Mouse (Mus musculus) adrenal gland, postnatal 36 days (tissue): Measurements from ENCODE around the gene Lysmd3. TPM values are rescaled to one million over a fixed set of nuclear protein-coding genes. Genes with fewer than 3 reads are reported as not detected.
"Not testable (repeated sequence)": the region's sequence is repeated elsewhere in the genome, so short reads cannot be mapped to it uniquely, and the experiment has no call there.

Experiments
- DNase-seq, 2 experiments: peaks; one replicate each; pipeline ENCODE4 v3.0.0; 2021; ENCODE audit warnings: mixed read lengths in 1 of 2
- long read RNA-seq, 2 experiments: library from polyadenylated mRNA; stranded (forward); transcript quantifications; one replicate each; pipeline ENCODE4 v2.0.0; 2021; ENCODE audit warnings: borderline sequencing depth in 2 of 2
- total RNA-seq, 2 experiments: library from RNA; stranded (reverse); gene quantifications; 2 replicates each; pipeline ENCODE4 v1.2.3; 2021

Gene Lysmd3
- 10 to 100 TPM; 23.1 to 27.0 TPM for total RNA-seq
- long read RNA-seq, experiment 1, full-length matches to known transcripts = 6 of 8 reads
- long read RNA-seq, experiment 1, partial matches to known transcripts = 0 of 8 reads
- long read RNA-seq, experiment 1, other reads (novel, unspliced or antisense) = 2 of 8 reads
- long read RNA-seq, experiment 2, full-length matches to known transcripts = 4 of 4 reads
- long read RNA-seq, experiment 2, partial matches to known transcripts = 0 of 4 reads
- long read RNA-seq, experiment 2, other reads (novel, unspliced or antisense) = 0 of 4 reads

- peak; percentile 95 to 96 for DNase-seq
These were observed at the start of gene Lysmd3 for GRCm38 (mm10) chr13:81657351-81658052. Gene Lysmd3, plus strand, starts transcription at chr13:81657663.

GRCm38 (mm10) chr13:81610349-81610748 lies 47.1 kb upstream of the Lysmd3 start:
- DNase-seq = no peak

- not testable (repeated sequence) for DNase-seq
These were observed 29.6 kb upstream of the Lysmd3 start for GRCm38 (mm10) chr13:81627861-81628260.

GRCm38 (mm10) chr13:81628631-81629190 lies 28.8 kb upstream of the Lysmd3 start:
- DNase-seq = no peak

GRCm38 (mm10) chr13:81629395-81629794 lies 28.1 kb upstream of the Lysmd3 start:
- DNase-seq = no peak

GRCm38 (mm10) chr13:81630566-81630965 lies 26.9 kb upstream of the Lysmd3 start:
- DNase-seq = no peak

- DNase-seq = peak; percentile 83 to 89
These were observed 24.6 kb upstream of the Lysmd3 start, which contains the start of gene Adgrv1 for GRCm38 (mm10) chr13:81632720-81633415. Gene Adgrv1, minus strand, starts transcription at chr13:81633154.

- DNase-seq = no peak
These were observed 17.8 kb upstream of the Lysmd3 start for GRCm38 (mm10) chr13:81639624-81640023.

GRCm38 (mm10) chr13:81640881-81641280 lies 16.6 kb upstream of the Lysmd3 start:
- no peak for DNase-seq

- peak; percentile 51 to 67 for DNase-seq
These were observed 16.0 kb upstream of the Lysmd3 start for GRCm38 (mm10) chr13:81641289-81642045.

- no peak for DNase-seq
These were observed 14.8 kb upstream of the Lysmd3 start for GRCm38 (mm10) chr13:81642491-81643149.

GRCm38 (mm10) chr13:81644047-81644565 lies 13.4 kb upstream of the Lysmd3 start:
- DNase-seq = no peak

GRCm38 (mm10) chr13:81646348-81646747 lies 11.1 kb upstream of the Lysmd3 start:
- DNase-seq = no peak

GRCm38 (mm10) chr13:81650382-81650781 lies 7.1 kb upstream of the Lysmd3 start:
- DNase-seq = not testable (repeated sequence)

- DNase-seq = peak; percentile 19 to 26
These were observed 1.2 kb upstream of the Lysmd3 start for GRCm38 (mm10) chr13:81656091-81656850.

GRCm38 (mm10) chr13:81657008-81657350 lies 484 bp upstream of the Lysmd3 start:
- no peak for DNase-seq

GRCm38 (mm10) chr13:81658053-81658752 lies 740 bp downstream of the Lysmd3 start:
- DNase-seq = peak in 1 of 2 experiments; percentile 8

- DNase-seq = no peak
These were observed 6.3 kb downstream of the Lysmd3 start for GRCm38 (mm10) chr13:81663566-81664330.

GRCm38 (mm10) chr13:81664331-81664698 lies 6.9 kb downstream of the Lysmd3 start:
- peak; percentile 55 to 56 for DNase-seq
